Mouse (Mus musculus) mouse trophoblast stem cell (cell line): Measurements from ENCODE around the gene Trmt10c.
"Not testable (repeated sequence)": the region's sequence is repeated elsewhere in the genome, so short reads cannot be mapped to it uniquely, and the experiment has no call there.

Source experiments
- in situ Hi-C, 2 experiments: fragments of 300-500 bp; cut with MseI, MboI; formaldehyde crosslinking; loops; 2 replicates in 1 of 2; 3 replicates in 1 of 2; pipeline ENCODE4 v1.15.1; 2025

Gene Trmt10c

DNA sequence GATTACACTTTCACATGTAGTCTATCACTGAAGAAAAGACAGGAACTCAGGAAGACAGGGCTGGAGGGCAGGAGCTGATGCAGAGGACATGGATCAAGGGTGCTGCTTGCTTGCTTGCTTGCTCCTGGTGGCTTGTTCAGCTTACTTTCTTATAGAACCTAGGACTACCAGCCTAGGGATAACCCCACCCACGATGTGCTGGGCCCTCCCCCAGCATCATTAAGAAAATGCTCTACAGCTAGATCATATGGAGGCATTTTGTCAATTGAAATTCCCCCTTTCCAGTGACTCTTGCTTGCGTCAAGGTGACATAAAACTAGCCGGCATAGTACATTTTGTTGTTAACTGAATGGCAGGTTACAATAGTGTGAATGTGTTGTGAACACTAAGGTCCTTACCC is 18.3 kb upstream of the Trmt10c start:
- in situ Hi-C loops: no loop called here

DNA sequence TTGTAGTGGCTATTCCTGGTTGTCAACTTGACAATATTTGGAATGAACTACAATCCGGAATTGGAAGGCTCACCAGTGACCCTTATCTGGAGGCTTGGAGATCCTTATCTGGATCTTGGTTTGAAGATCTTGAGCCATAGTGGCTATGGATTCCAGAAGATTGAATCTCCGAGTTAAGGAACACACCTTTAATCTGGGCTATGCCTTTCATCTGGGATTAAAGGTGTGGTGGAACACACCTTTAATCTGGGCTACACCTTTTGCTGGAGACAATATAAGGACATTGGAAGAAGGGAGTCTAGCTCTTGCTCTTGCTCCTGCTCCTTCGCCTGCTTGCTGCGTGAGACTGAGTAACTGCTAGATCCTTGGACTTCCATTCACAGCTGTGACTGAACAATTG is 10.4 kb upstream of the Trmt10c start, which contains the start of gene Senp7:
TSS of gene Senp7 (plus strand) at position 301 of the 400 bp plus-strand sequence.
- in situ Hi-C loops: not testable (repeated sequence)

DNA sequence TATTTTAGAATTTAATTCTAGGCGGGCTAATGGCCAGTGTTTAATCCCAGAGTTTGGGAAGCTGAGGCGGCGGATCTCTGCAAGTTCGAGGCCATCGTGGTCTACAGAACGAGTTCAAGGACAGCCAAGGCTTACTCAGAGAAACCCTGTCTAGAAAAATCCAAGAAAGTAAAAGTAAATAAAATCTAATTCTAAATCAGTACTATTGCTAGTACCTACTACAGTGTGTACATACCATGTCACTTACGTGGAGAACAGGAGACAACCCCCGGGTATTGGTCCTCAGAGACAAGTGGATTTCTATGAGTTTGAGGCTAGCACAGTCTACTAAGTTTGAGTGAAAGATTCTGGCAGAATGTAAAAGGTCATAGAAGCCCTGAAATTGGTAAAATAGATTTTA is 471 bp upstream of the Trmt10c start:
- in situ Hi-C loops: no loop called here

DNA sequence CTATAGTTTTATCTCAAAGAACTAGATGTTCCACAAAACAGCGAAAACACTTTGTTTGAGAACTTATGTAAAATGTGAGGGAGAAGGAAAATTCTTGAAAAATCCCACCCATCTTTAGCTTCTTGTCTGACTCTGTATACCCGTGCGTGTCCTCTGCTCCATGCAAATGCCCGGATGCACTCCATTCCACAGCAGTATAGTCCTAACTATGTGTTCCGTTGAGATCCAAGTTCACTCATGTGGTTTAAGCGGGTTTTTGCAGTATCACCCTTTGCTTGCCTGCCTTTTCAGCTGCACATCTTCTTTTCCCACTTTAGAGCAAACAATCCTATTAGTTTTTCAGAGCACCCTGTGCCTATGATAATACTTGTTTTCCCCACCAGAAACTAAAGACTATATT is 1.1 kb downstream of the Trmt10c start:
- in situ Hi-C loops: no loop called here

DNA sequence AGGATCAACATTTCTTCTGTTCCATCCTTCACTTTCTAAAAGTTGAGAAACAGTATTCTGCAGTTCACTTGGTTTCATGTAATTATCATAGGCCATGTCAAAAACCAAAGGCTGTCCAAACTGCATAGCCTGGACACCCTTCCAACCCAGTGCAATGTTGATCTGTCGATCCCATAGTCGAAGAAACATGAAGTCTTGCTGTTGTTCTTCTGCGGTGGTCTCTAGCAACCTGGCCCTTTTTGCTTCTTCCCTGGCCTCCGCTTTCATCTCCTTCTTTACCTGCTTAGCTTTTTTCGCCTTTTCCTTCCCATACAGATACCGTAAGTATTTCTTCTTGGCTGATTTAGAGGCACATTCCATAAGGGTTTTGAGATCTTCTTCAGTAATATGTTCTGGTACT is 3.1 kb downstream of the Trmt10c start:
- in situ Hi-C loops: no loop called here

DNA sequence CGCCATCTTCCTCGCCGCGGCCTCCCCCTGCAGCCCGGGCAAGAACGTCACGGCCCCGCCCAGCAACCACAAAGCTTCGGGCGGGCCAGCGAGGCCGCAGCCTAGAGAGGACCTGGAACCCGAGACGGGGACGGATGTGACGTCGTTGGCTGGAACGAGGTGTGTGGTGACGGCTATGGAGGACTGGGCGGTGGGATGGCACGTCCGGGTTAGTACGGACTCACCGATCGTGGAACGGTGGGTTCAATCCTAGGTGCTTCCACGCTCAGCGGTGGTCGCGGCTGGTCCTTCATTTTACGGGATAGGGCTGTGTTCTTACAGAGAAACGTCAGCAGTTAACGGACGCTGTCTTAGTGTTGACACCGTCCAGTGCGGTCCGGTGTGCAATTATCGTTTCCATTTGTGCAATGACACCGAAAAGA is 7.9 kb downstream of the Trmt10c start, which contains the start of gene Pcnp:
TSS of gene Pcnp (minus strand) at position 79 of the 422 bp plus-strand sequence.
- in situ Hi-C loops: no loop called here

DNA sequence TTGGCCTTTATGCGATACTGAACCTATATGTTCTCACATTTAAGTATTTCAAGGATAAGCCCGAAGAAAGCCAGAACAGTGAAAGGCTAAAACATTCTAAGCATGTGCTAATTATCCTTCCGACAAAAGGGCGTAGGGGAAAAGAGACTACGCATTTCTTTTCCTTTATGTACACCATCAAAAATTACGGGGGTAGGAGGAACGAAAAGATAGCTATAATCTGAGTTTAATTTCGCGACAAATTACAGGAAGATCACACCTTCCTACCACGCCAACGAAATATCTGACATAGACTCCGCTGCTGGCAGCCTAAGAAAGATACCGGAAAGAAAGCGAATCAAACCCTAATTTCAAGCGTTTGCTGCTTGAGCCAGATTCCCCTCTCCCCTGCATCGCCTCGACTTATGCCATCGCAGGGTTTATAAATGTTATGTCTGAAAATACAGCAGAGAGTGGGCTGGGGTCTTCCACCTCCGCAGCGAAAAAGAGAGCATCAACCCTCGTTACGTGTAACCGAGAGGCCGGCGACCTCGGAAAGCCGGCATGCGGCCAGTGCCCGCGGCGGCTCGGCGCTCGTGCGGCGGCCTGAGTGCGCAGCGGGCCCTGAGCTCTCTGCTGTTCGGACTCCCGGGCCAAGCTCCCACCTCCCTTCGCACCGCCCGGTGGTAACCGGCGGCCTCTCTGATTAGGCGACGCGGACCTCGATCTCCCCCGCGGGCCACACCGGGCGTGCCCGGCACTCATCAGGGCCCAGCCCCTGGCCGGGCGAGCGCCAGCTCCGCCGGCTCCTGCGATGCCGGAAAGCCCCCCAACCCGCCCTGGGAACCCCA is 8.7 kb downstream of the Trmt10c start:
- in situ Hi-C loops: no loop called here

DNA sequence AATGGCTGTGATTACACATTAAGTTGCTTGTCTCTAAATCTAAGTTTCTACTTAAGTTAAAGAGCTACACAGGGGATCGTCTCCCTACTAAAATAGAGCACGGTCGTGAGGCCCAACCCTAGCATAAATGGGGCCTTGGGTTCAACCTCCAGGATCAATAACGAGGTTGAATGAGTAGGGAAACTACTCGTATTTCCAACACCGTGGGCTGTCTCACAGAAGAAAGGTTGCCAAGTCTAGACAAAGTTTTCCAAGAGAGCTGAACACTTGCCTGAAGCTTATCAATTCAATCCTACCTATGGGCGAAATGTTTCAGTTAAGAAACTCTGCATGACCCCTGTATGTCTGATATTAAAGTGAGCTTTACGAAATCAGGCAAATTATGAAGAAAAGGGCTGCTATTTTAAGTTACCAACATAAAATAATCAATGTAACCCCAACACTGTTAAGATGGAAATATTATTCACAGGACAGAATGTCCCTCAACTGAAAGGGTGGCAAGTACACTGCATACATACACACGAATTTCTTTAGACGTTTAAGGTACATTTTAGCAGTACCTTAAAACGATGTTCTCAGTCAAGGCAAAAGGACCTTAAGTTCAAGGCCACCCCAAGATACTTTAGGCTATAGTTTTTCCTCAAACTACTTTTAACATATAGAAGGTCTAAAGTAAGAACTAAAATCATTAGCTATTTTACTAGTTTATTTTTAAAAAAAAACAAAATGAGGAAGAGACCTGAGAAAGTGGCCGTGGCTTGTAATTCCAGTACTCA is 9.6 kb downstream of the Trmt10c start:
- in situ Hi-C loops: no loop called here

DNA sequence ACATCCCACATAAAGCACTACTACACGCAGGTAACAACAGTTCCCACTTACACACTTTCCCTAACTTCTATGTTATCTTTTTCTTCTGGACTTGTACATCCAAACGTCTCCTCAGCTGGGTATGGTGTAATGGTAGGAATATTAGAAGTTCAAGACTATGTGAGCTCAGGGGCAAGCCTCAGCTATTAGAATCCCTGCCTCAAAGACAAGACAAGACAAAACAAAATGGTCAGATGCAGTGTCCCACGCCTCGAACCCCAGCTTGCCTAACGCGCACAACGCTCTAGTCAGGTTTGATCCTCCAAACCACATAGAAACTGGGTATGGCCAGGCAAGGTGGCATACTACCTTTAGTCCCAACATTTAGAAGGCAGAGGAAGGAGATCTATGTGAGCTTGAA is 18.0 kb downstream of the Trmt10c start:
- in situ Hi-C loops: loop anchor here in 1 of 2 experiments (10.0 kb wide), 1 partner anchor 55 kb away; no protein-coding TSS in a partner anchor

DNA sequence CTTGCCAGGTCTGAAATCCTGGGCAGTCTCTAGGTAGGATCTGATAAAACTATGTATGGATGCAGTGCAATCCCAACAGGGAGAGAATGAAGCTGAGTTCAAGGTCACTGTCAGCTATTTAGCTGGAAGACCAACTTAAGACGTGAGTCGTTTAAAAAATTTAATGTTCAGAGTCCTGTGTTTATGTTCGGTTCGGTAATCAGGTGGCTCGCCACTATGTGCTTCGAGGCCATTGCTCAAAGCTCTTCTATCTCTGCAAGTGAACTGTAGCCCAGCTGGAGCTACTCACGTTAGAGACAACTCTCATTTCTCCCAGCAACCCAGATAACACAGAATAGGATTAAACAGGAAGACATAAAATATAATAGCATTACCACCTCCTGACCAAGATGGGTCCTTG is 23.5 kb downstream of the Trmt10c start:
- in situ Hi-C loops: loop anchor here in 1 of 2 experiments (10.0 kb wide), 1 partner anchor 61 kb away; no protein-coding TSS in a partner anchor

DNA sequence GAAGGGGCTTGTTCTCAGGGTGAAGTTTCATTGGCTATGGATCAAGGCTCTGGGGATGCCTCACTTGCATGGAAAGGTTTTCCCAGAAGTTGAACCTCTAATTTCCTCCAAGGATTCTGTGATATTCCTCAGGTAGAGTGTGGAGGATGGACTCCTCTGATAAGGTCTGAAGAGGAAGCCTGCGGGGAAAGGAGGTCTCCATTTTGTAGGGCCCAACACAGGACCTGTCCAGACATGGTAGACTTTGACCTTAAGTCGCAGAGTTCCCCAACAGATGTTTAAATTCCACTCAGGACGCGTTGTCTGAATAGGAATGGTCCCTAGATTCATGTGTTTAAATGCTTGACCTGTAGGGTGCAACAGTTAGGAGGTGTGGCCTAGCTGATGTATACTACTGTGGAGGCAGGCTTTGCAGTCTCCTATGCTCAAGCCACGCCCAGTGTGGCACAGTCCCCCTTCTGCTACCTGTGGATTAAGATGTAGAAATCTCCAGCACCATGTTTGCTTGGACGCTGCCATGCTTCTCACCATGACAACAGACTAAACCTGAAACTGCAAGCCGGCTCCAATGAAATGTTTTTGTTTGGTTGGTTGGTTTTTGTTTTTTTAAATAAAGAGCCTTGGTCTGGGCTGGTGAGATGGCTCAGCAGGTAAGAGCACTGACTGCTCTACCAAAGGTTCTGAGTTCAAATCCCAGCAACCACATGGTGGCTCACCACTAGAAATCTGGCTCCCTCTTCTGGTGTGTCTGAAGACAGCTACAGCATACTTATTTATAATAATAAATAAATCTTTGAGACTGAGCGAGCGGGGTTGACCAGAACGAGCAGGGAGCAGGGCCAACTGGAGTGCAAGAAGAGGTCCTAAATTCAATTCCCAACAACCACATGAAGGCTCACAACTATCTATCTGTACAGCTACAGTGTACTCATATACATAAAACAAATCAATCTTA is 24.6 kb downstream of the Trmt10c start:
- in situ Hi-C loops: loop anchor here in 1 of 2 experiments (10.0 kb wide), 1 partner anchor 62 kb away; no protein-coding TSS in a partner anchor

DNA sequence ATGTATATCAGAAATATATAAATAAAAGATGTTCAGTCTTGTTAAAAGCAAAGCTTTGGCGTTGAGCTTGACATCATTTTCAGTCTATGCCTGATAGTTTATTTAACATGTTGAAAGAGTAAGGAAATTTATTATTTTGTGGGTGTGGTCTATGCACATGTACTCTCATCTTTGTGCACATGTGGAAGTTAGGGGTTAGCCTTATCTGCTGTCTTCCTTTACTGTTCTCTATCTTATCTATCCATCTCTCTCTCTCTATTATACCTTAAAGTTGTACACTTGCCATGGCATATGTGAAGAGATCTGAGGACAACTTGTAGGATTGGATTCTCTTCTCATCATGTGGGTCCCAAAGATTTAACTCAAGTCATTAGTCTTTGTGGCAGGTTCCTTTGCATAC is 28.8 kb downstream of the Trmt10c start:
- in situ Hi-C loops: no loop called here

DNA sequence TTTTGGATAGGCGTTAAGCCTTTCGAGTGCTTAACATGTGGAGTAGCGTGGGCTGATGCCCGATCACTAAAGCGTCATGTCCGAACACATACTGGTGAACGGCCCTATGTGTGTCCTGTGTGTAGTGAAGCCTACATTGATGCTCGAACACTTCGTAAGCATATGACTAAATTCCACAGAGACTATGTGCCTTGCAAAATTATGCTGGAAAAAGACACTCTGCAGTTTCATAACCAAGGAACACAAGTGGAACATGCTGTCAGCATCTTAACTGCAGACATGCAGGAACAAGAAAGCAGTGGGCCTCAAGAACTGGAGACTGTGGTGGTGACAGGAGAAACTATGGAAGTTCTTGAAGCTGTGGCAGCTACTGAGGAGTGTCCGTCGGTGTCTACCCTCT is 30.8 kb downstream of the Trmt10c start:
- in situ Hi-C loops: no loop called here

DNA sequence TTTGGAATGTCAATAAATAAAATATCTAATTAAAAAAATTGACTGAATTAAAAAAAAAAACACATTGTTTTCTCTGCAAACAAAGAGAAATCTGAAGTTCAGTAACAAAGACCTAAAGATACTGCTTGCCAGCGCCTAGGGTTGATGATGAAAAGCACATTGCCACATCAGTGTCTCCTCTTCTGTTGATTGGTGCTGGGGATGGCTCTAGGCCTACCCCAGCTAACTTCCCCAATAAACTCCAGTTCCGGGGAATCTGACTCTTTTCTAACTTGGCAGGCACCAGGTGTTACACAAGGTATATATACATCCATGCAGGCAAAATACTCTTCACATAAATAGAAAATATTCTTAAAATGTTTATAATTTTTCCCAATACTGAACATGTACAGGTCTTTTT is 43.4 kb downstream of the Trmt10c start:
- in situ Hi-C loops: no loop called here

DNA sequence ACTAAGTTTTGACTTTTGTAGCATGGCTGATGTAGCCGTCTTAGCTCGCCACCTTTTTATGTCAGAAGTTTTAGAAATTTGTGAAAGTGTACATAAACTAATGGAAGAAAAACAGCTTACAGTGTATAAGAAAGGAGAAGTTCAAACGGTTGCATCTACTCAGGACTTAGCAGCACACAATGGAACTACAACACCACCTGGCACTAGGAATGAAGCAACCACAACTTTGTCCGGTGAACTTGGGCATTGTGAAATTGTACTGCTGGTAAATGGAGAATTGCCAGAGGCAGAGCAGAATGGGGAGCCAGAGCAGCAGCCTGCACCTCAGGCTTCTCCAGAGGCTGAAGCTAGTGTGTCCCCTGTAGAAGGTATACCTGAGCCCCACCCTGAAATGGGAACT is 47.3 kb downstream of the Trmt10c start:
- in situ Hi-C loops: no loop called here

DNA sequence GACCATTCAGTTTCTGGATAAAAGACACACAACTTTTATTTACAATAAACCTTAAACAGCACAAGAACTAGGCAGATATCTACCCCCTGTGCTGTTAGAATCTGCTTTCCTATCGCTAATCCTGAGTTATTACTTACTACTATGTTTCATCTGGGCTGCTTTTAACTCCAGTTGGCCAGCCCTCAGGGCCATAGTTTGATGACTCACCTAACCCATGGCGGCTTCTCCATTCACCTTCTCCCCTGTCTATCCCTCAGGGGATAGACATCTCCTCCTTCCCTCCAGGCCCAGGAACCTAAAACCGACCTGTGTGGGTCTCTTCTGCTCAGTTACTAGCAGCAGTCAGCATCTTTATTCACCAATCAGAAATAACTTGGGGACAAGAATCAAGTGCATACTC is 51.6 kb downstream of the Trmt10c start:
- in situ Hi-C loops: no loop called here
